Mouse (Mus musculus): Measurements from ENCODE around the gene Hipk3.
A peak's percentile ranks its signal among the peaks of the same experiment; 100 is the strongest.

The Hipk3 gene

GRCm38 (mm10) chr2:104413011-104413410, 81.2 kb downstream of the Hipk3 start:
- DNase-seq (ENCODE audit: low read depth, low spot score): no peak

- DNase-seq (ENCODE audit: low read depth, low spot score): no peak
Measured at GRCm38 (mm10) chr2:104412496-104412895, 81.8 kb downstream of the Hipk3 start.

DNA sequence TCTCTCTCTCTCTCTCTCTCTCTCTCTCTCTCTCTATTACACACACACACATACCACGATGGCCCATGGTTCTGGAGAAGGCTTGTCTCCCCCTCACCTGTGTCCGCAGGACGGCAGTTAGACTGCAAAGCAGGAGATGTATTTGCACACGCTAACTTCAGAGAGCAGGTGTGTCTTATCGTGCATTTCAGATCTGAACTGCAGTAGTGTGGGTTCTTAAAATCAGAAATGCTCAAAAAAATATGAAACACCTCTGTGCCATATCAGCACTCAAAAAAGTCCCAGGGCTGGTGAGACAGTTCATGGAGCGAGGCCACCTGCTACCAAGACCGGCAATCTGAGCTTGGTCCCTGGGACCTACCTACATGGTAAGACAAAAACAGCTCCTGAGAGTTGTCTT, 82.4 kb downstream of the Hipk3 start:
- DNase-seq (ENCODE audit: low read depth, low spot score): no peak

DNA sequence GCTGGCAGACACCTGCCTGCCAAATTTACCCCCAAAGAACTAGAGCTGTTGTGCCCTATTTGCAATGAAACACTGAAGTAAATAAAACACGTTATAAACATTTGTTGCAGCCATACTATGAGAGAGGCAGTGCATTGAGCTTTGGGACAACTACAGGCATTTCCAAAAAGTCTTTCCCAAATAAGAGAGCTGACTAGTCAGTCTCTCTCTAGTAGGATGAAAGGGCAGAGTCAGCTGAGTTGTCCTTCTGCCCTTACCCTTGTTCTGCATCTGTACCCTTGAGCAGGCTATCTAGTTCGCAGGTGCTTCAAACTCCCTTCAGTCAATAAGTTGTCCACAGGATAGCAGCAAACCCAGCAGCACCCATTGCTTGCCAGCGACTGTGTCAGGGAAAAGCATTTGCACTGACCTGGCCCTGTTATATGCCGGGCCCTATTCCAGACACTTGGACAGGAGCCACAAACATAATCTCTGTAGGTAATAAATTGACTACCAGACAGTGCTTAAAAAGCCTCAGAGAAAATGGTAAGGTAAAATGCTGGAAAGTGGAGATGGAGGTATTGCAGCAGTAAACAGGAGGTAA, 83.2 kb downstream of the Hipk3 start, which contains the start of gene D430041D05Rik:
TSS of gene D430041D05Rik (minus strand) at position 51 of the 583 bp plus-strand sequence.
- DNase-seq (ENCODE audit: low read depth, low spot score): no peak

GRCm38 (mm10) chr2:104409851-104410821, 84.1 kb downstream of the Hipk3 start:
- peak; percentile 20 for DNase-seq (ENCODE audit: low read depth, low spot score)

- no peak for DNase-seq (ENCODE audit: low read depth, low spot score)
Measured at GRCm38 (mm10) chr2:104408351-104408750, 85.9 kb downstream of the Hipk3 start.

DNA sequence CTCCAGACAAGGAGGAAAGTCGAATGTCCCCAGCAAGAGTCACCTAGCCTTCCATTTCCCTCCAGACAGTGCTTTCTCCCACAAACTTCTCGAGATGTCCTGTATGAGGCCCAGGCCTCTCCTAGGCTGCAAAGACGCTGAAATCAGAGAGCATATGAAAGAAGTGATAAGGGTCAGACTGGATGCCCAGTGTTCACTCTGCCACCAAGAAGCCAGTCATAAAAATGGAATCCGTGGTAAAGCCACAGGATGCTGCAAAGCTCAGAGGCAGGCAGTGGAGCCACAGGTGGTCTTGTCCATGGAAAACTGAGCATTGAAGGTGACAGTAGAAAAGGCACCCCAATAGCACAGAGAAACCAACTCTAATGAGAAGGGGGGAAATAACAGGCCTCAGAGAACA, 86.3 kb downstream of the Hipk3 start:
- DNase-seq (ENCODE audit: low read depth, low spot score): no peak

DNA sequence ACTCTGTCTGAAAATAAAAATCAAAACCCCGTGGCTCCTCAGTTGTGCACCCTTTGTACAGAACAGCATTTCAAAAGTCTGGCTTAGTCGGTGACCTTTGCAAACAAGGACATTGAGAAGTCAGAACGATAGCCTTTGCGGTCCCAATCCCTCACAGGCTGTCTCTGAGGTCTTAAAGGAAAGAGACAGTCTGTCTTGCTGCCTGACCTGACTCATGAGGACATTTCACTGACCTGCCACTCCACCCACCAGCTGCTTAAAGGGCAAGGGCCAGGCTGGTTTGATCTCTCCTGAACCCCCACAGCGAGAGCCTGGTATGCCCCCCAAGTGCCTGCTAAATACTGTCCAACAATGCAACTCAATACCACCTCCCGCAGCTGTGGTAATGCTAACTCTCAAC, 90.2 kb downstream of the Hipk3 start:
- DNase-seq (ENCODE audit: low read depth, low spot score): no peak

DNA sequence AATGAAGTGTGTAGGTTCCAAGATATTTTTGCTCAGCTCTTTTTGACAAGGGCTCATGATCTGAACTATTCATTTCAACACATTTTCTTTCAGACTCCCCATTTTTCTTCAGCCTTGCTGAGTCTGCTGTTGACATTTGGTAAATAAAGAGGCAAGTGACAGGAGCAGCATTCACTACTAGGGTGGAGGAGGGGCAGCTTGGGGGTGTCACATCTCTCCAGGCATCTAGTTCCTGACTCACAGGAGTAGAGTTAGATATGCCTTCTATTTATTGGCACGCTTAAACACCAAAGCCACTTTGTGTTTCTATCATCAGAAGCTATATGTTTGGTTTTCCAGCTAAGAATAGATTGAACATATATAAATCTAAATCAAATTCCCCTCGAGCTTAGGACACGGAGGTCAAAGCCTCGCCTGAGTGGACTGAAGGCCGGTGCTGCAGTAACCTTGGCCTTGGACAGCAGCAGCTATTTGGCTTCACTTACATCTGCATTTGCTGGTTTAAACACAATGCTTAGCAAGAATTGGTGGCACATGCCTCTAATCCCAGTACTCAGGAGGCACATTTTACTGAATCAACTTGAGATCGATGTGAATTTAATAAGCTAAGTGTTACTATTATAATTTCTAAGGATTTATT, 95.5 kb downstream of the Hipk3 start:
- DNase-seq (ENCODE audit: low read depth, low spot score): no peak

DNA sequence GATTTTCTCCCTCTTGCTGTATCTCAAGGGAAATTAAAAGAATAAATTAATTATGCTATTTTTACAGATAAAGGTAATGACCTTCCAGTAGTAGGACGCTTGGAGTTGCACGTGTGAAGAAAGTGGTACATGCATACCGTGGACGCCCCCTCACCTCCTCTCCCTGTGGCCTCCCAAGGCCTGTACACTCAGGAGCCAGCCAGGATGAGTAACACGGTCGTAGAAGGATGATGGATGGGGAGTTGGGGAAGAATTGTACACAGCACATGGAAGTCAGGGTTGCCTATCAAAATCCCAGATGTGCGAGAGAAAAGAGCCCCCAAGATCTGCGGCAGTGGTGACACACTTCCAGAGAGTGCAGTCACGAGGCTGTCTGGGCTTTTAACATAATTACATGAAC, 98.3 kb downstream of the Hipk3 start:
- DNase-seq (ENCODE audit: low read depth, low spot score): no peak

DNA sequence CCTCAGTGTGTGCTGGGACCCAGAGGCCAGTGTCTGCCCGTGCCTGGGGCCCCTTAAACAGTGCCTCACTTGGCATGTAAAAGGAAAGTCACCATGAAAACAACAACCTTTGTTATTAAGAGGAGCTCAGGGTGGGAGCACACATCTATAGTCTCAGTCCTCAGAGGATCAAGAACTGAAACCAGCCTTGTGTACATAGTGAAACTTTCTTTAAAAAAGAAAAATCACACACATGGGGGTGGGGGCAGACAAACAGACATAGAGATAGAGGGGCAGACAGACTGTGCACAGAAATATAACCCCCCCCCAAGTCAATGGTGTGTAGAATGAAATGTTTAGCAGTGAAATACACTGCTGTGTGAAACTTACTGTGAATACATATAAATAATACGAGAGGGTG, 99.5 kb downstream of the Hipk3 start:
- DNase-seq (ENCODE audit: low read depth, low spot score): no peak

GRCm38 (mm10) chr2:104392700-104393312, 101.4 kb downstream of the Hipk3 start:
- DNase-seq (ENCODE audit: low read depth, low spot score): no peak

DNA sequence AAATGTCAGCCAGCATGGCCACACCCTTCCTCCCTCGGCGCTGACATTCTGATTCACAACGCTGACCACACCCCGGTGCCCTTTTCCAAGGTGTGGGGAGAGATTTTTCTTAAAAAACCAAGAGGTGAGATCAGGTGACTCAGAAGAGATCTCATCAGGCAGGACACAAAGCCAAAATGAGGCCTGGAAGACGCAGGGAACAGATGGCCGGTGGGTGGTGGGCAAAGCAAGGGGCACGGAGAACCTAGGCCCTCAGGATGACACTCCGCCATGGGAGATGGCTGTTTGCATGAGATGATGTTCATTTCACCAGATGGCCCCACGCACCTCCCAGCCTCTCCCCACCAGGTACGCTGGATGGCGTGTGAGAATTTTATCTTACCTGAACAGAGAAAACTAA, 105.0 kb downstream of the Hipk3 start:
- no peak for DNase-seq (ENCODE audit: low read depth, low spot score)

GRCm38 (mm10) chr2:104385941-104386340, 108.3 kb downstream of the Hipk3 start:
- DNase-seq (ENCODE audit: low read depth, low spot score): no peak

GRCm38 (mm10) chr2:104383589-104383988, 110.7 kb downstream of the Hipk3 start:
- no peak for DNase-seq (ENCODE audit: low read depth, low spot score)

GRCm38 (mm10) chr2:104382813-104383212, 111.4 kb downstream of the Hipk3 start:
- no peak for DNase-seq (ENCODE audit: low read depth, low spot score)

DNA sequence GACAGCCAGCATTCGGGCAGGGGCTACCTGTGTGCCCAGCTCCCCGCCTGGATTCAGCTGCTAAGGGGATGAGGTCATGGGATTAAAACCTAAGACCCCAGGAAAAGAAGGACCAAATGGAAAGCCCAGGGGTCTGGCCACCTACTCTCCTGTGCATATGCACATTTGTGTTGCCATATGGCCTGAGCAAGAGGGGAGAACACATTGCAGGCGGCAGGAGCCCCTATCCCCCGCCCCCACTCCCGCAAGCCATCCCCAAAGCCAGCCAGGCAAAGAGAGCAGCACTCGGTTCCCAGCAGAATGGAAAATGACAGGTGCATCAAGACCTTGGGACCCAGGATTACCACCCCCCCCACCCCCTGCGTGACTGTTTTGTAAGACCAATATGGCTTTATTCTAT, 114.9 kb downstream of the Hipk3 start:
- no peak for DNase-seq (ENCODE audit: low read depth, low spot score)

DNA sequence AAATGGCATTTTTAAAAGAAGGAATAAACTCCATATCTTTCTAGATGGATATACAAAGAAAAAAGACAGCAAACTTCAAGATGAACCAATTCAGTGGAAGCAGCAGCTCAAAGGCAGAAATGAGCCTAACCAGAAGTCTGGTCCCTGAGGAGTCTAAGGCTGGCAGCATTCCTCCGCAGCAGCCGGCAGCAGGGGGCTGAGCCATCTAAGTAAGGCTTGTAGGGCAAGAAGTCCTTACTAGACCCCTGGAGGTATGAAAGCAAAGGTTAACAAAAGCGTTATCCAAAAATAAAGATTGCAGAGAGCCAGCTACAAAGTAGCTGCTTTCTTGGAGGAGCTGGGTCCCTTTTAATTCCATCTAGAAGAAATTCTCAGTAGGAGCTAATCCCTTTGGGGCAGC, 115.5 kb downstream of the Hipk3 start:
- DNase-seq (ENCODE audit: low read depth, low spot score): no peak

GRCm38 (mm10) chr2:104377990-104378389, 116.3 kb downstream of the Hipk3 start:
- DNase-seq (ENCODE audit: low read depth, low spot score): no peak

Data from retina, postnatal 7 days (tissue).